Mouse (Mus musculus) small intestine, adult 2 months (tissue): ENCODE data around the gene Traf1. TPM values are rescaled to one million over a fixed set of nuclear protein-coding genes. Genes with fewer than 3 reads are reported as not detected.

Experiments
- H3K27ac ChIP-seq: fragments of 200-500 bp; 2 replicates; pipeline ENCODE4 v1.5.1; 2012; ENCODE audit warnings: low read depth, low read length, control low read depth, inconsistent platforms; ENCODE audit not compliant: insufficient read depth
- H3K27me3 ChIP-seq: fragments of 200-500 bp; 2 replicates; pipeline ENCODE4 v1.6.1; 2012; ENCODE audit warnings: mild to moderate bottlenecking, moderate library complexity, low read length, inconsistent platforms; ENCODE audit not compliant: control insufficient read depth, insufficient read depth
- H3K36me3 ChIP-seq: fragments of 200-500 bp; 2 replicates; pipeline ENCODE4 v1.6.1; 2012; ENCODE audit warnings: mild to moderate bottlenecking, low read length, control low read depth, inconsistent platforms; ENCODE audit not compliant: control insufficient read depth, insufficient read depth
- H3K4me1 ChIP-seq: fragments of 200-500 bp; 2 replicates; pipeline ENCODE4 v1.6.1; 2012; ENCODE audit warnings: low read length, inconsistent platforms, mixed read lengths; ENCODE audit not compliant: control insufficient read depth, insufficient read depth, insufficient read length
- H3K4me3 ChIP-seq: fragments of 200-500 bp; 2 replicates; pipeline ENCODE4 v1.5.1; 2012; ENCODE audit warnings: low read depth, mild to moderate bottlenecking, control low read depth, inconsistent platforms, low read length, moderate library complexity
- CTCF ChIP-seq: fragments of 200-500 bp; IDR thresholded peaks from 2 replicates; pipeline ENCODE4 v1.5.1; 2012; ENCODE audit warnings: low read depth, mild to moderate bottlenecking, control low read depth, inconsistent platforms, low read length, moderate library complexity, mixed read lengths; ENCODE audit not compliant: insufficient replicate concordance, insufficient read length; ENCODE audit errors: extremely low read depth
- POLR2A ChIP-seq: fragments of 200-500 bp; IDR thresholded peaks from 2 replicates; pipeline ENCODE4 v1.6.1; 2012; ENCODE audit warnings: low read depth, mild to moderate bottlenecking, control low read depth, inconsistent platforms, low read length, moderate library complexity
- WGBS: fragments of 180-500 bp; shearing (Covaris S2); methylation state at CpG from one replicate; pipeline ENCODE4 v1.1.7; 2018; 5-methylcytosine and 5-hydroxymethylcytosine counted together
- polyA plus RNA-seq: library from polyadenylated mRNA; depleted of rRNA; stranded (reverse); fragments of >200 nt; gene quantifications from 2 replicates; pipeline ENCODE4 v1.2.3, GENCODE M21; 2012

Gene Traf1
- polyA plus RNA-seq, 1 experiment, result 6.1 TPM

DNA sequence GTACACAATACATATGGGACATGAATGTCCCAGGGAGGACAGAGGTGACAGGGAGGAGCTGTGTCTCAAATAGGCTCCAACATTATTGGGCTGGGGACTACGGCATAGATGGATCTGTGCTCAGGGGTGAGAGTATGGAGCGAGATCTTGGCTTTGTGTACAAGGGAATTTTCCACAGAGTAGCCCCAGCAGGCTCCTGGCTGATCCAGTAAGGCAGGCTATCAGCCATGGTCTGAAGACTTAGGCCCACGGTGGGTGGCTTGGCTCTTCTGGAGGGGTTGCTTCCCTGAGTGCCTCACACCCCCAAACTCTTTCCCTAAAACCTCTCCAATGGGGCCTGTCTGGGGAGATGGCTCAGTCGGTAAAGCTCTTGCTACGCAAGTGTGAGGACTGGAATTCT is 21.3 kb downstream of the Traf1 start:
- Histone ChIP-seq H3K4me3 (no peak overlapping the region), H3K36me3 (no peaks in the 10 kb centered on the region), H3K4me1 (peaks cover 3% of the 10 kb centered on the region), H3K27me3 (no peaks in the 10 kb centered on the region), H3K27ac (no peak overlapping the region)
- TF ChIP-seq POLR2A, result no peak
- TF ChIP-seq CTCF, result no peak
- 82% methylated on average over 5 of the region's 5 CpGs for WGBS

DNA sequence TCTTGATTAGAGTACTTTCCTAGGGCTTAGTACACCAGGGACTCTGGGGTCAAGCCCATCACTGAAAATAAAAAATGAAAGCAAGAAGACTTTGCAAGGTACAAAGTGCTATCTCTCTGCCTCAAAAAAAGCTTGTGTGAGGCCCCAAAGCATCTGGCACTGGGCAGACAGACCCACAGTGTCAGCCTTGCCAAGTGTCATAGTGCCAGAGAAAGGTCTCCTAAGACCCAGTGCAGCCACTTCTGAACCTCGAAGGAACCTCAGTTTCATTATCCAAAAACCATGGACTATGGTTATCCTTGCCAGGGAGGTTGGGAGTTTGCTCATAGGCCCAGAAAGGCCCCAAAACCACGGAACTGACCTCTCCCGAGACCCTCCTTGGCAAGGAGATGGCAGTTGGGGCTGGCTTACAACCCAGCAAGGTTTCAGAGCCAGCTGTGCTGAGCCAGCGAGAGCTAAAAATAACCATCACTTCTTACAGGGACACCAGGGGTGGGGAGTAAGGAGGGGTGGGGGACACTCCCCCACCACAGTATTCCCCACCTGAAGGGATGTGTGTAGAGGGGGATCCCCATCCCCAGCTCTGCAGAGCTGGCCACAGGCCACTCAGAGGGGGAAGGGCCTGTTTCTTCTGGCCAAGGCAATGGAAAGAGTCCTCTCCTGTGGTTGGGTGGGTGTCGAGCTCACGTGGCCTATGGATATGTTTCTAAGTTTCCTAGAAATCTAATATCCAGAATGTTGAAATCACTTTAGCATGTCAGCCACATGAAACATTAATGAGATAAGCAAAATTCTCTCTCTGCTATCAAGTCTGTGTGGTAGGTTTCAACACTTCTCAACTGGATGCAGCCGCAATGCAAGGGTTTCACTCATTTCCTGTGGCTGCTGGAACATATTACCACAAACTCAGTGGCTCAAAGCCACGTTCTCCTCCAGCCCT is 23.0 kb downstream of the Traf1 start:
- Histone ChIP-seq H3K27me3 (no peaks in the 10 kb centered on the region), H3K36me3 (no peaks in the 10 kb centered on the region), H3K4me1 (peaks cover 3% of the 10 kb centered on the region), H3K4me3 (no peak overlapping the region), H3K27ac (no peak overlapping the region)
- TF ChIP-seq CTCF (no peak), POLR2A (no peak)
- WGBS, result 66% methylated on average over 8 of the region's 8 CpGs

DNA sequence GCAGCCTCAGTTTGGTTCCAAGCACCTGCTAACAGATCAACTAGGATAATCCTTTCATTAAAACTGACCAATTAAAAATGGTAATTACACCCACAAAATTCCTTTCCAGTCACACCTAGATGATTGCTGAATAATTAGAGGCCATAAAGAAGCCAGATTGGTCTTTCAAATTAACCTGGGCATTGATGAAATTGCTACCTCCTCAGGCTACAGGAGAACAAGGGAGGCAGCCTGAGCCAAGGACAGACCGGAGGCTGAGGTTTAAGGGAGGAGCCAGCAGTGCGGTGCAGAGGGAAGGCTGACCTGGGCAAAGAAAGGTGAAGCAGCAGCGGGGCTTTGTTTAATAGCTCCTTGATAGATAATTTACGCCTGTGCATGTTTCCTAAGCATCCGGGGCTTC is 24.1 kb downstream of the Traf1 start:
- no peaks in the 10 kb centered on the region for H3K36me3 ChIP-seq
- H3K27ac ChIP-seq, result no peak overlapping the region
- peaks cover 3% of the 10 kb centered on the region for H3K4me1 ChIP-seq
- no peak overlapping the region for H3K4me3 ChIP-seq
- no peaks in the 10 kb centered on the region for H3K27me3 ChIP-seq
- 18% methylated on average over 5 of the region's 5 CpGs for WGBS
- TF ChIP-seq POLR2A (no peak), CTCF (no peak)

DNA sequence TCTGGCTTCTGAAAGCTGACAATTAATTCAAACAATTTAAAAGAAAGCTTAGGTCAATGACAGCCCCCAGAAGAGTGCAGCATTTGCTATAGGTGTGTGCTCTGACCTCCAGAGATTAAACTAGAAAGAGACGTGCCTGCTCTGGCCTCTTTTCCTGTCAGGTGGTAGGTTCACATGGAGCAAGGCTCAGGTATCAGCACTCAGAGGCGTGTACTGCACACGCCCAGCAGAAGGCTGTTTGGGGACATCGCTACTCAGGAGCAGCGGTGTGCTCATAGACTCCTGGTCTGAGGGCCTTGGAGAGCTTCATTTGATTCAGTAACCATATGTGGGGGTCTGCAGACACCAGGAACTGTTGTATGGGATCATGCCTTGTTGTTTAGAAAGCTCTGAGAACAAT is 34.3 kb downstream of the Traf1 start:
- 24% methylated on average over 5 of the region's 5 CpGs for WGBS
- Histone ChIP-seq H3K36me3 (no peaks in the 10 kb centered on the region), H3K27ac (no peak overlapping the region), H3K4me3 (no peak overlapping the region), H3K4me1 (no peaks in the 10 kb centered on the region), H3K27me3 (no peaks in the 10 kb centered on the region)
- TF ChIP-seq CTCF, result no peak
- TF ChIP-seq POLR2A, result no peak

DNA sequence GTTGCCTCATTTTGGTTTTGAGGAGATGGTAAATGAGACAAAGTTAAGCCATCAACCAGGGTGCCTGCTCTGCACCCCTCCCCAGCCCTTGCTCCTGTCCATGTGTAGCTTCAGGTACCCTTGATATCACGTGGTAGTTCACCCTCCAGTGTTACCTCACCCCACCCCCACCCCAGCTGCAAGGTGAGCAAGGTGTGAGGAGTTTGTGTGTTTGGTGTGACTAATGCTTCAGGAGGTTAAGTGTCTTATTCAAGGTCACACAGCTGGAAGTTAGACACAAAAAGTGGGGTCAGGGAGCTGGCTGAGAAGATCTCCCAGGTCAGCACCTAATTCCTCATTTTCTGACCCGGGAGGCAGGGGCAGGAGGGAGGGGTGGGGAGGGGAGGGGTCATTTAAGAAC is 38.8 kb downstream of the Traf1 start:
- 22% methylated on average over 2 of the region's 2 CpGs for WGBS

DNA sequence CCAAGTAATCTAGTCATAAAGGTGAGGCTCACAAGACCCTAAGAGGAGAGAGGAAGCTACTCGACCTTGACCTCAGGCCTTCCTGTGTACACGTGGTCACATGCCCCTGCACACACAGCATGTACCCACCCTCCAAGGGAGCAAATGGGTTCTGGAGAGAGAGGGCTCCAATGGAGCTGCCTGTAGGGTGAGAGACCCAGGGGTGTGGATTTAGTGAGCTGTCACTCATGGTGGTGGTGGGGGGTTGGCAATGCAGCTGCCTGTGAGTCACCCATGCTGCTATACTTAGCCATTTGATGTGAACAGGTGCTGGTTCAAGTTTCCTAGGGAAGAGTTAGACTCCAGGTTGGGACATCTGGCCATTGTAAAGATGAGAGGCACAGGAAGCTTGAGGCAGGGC is 41.4 kb downstream of the Traf1 start:
- TF ChIP-seq CTCF (no peak), POLR2A (no peak)
- Histone ChIP-seq H3K4me1 (no peaks in the 10 kb centered on the region), H3K27me3 (no peaks in the 10 kb centered on the region), H3K36me3 (no peaks in the 10 kb centered on the region), H3K4me3 (no peak overlapping the region), H3K27ac (no peak overlapping the region)
- WGBS, result 34% methylated on average over 2 of the region's 2 CpGs

More for the DNA sequence above, 38.8 kb downstream of the Traf1 start:
- Histone ChIP-seq H3K4me3 (no peak overlapping the region), H3K27me3 (no peaks in the 10 kb centered on the region), H3K36me3 (no peaks in the 10 kb centered on the region), H3K4me1 (no peaks in the 10 kb centered on the region), H3K27ac (no peak overlapping the region)
- TF ChIP-seq POLR2A, result no peak

DNA sequence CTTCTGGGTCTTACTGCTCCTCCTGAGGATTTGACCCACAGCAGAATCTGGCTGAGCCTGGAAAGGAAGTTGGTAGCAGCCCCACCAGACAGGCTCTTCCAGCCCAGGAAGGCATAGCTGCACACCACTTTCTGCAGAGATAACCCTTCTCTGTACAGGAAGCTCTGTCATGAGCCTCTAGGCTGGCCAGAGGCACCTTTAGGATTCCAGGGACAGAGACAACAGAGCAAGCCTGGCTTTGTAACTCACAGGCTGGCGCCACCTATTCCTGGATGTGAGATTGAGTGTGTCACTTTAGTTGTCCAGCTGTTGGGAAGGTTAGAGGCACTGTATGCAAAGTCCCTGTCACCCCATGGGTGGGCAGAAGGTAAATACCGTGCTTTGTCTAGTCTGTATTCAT is 46.5 kb downstream of the Traf1 start:
- Histone ChIP-seq H3K4me1 (peaks cover 4% of the 10 kb centered on the region; the same call in 1 of the 2 replicates), H3K36me3 (no peaks in the 10 kb centered on the region), H3K27me3 (0 out of 2 replicates have a peak, but pooled peaks cover 11% of the 10 kb centered on the region), H3K4me3 (no peak overlapping the region), H3K27ac (no peak overlapping the region)
- TF ChIP-seq CTCF (no peak), POLR2A (no peak)
- WGBS, result 78% methylated on average over 2 of the region's 2 CpGs
